Mouse (Mus musculus) hindbrain, embryonic 16.5 days (tissue): ENCODE data around the gene 2310057N15Rik. TPM values are rescaled to one million over a fixed set of nuclear protein-coding genes. Genes with fewer than 3 reads are reported as not detected.
"Not testable (repeated sequence)": the region's sequence is repeated elsewhere in the genome, so short reads cannot be mapped to it uniquely, and the experiment has no call there.

Experiments used
- ATAC-seq: fragments of 200-750 bp; cut with Nextera tagmentation; 2 replicates; pipeline ENCODE4 v1.8.0; 2017; ENCODE audit warnings: moderate TSS enrichment, moderate library complexity
- H3K27ac ChIP-seq: fragments of 300-500 bp; sonication (generic); 2 replicates; pipeline ENCODE4 v1.5.1; 2014; ENCODE audit warnings: low read depth, mild to moderate bottlenecking, control low read depth, low read length, moderate library complexity
- H3K27me3 ChIP-seq: fragments of 300-500 bp; sonication (generic); replicated peaks from 2 replicates; pipeline ENCODE4 v1.6.1; 2014; ENCODE audit warnings: low read length; ENCODE audit not compliant: control insufficient read depth, insufficient read depth
- H3K36me3 ChIP-seq: fragments of 300-500 bp; sonication (generic); 2 replicates; pipeline ENCODE4 v1.6.1; 2014; ENCODE audit warnings: mild to moderate bottlenecking, low read length, moderate library complexity, mixed read lengths; ENCODE audit not compliant: control insufficient read depth, insufficient read depth
- H3K4me1 ChIP-seq: fragments of 300-500 bp; sonication (generic); 2 replicates; pipeline ENCODE4 v1.6.1; 2014; ENCODE audit warnings: low read depth, low read length; ENCODE audit not compliant: control insufficient read depth, insufficient read depth
- H3K4me2 ChIP-seq: fragments of 300-500 bp; sonication (generic); 2 replicates; pipeline ENCODE4 v1.6.1; 2014; ENCODE audit warnings: mild to moderate bottlenecking, low read length, control low read depth, moderate library complexity
- H3K4me3 ChIP-seq: fragments of 300-500 bp; sonication (generic); 2 replicates; pipeline ENCODE4 v1.5.1; 2014; ENCODE audit warnings: mild to moderate bottlenecking, low read length, control low read depth, moderate library complexity
- H3K9ac ChIP-seq: fragments of 300-500 bp; sonication (generic); 2 replicates; pipeline ENCODE4 v1.6.1; 2014; ENCODE audit warnings: low read depth, mild to moderate bottlenecking, control low read depth, low read length, moderate library complexity
- H3K9me3 ChIP-seq: fragments of 300-500 bp; sonication (generic); 2 replicates; pipeline ENCODE4 v1.6.1; 2014; ENCODE audit warnings: mild to moderate bottlenecking, low read length, moderate library complexity; ENCODE audit not compliant: control insufficient read depth
- WGBS: fragments of 180-500 bp; shearing (Covaris S2); extraction: QIAGEN DNeasy Blood & Tissue Kit; methylation state at CpG from one replicate; pipeline ENCODE4 v1.1.7; 2014; 5-methylcytosine and 5-hydroxymethylcytosine counted together
- polyA plus RNA-seq: library from polyadenylated mRNA; unstranded; fragments of >200 nt; fragmentation: Nextera tagmentation; extraction: Ambion mirVana; gene quantifications from 2 replicates; pipeline ENCODE4 v1.2.1, GENCODE M21; 2015

2310057N15Rik gene
- not detected in 2 replicates for polyA plus RNA-seq

DNA sequence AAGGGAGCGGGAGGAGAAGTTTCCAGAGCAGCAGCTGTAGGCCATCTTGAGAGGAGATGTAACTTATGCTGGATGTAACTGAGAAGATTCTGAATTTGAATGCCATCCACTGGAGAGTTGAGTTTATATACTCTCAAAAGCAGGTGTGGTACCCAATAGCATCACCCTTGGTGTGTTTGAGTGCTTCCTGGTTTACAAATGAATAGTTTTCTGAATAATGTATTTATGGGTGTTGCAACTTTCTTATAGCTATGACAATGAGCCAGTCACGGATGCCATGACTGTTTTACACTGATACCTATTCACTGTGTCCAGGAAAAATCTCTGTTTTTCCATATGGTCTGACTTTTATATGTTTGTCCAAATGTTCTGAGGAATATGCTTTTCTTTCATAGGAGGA lies at the start of gene 2310057N15Rik:
Gene 2310057N15Rik (minus strand): TSS at position 101 of the 400 bp plus-strand sequence.
- WGBS, result 86% methylated on average over 2 of the region's 2 CpGs
- ATAC-seq, result no peak
- no peak within 1 kb of the TSS for H3K27ac ChIP-seq
- no peaks in the 10 kb centered on the region for H3K36me3 ChIP-seq
- no peaks in the 10 kb centered on the region for H3K4me1 ChIP-seq
- no peak within 1 kb of the TSS for H3K4me3 ChIP-seq
- H3K9ac ChIP-seq, result no peak within 1 kb of the TSS
- no peak within 1 kb of the TSS for H3K4me2 ChIP-seq
- no peaks in the 10 kb centered on the region for H3K27me3 ChIP-seq
- H3K9me3 ChIP-seq, result no peaks in the 10 kb centered on the region

DNA sequence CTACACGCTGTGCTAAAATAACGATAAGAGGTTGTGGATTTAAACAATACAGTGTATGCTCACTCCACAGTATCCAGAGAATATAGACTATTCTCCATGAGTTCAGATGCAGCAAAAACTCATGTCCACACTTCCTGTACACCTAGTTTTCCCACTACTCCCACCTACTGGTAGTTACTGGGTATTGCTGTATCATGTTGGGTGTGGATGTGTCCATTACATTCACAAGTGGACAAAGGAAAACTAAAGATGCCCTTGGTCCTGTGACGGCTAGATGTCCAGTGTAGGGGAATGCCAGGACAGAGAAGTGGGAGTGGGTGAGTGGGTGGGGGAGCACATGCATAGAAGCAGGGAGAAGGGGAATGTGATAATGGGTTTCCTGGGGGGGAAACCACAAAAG lies 49.7 kb upstream of the 2310057N15Rik start:
- Histone ChIP-seq H3K4me2 (no peak overlapping the region), H3K9me3 (no peaks in the 10 kb centered on the region), H3K4me3 (no peak overlapping the region), H3K9ac (no peak overlapping the region), H3K4me1 (no peaks in the 10 kb centered on the region), H3K27ac (no peak overlapping the region), H3K36me3 (no peaks in the 10 kb centered on the region), H3K27me3 (no peaks in the 10 kb centered on the region)
- 78% methylated on average over 3 of the region's 3 CpGs for WGBS
- no peak for ATAC-seq

DNA sequence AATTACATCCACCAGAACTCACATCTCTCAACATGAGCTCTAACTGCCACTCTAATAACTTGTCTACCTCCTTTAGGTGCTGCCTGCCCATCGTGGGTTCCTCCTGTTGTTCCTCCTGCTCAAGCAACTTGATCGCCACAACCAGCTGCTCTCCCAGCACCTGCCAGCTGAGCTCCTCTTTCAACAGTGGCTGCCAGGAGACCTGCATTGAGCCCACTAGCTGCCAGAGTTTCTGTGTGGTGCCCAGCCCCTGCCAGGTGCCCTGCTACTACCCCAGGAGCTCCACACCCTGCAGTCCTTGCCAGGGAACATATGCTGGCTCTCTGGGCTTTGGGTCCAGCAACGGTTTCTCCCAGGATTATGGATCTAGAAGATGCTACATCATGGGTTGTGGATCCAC lies 46.1 kb upstream of the 2310057N15Rik start, which contains the start of gene Krtap15:
Gene Krtap15 (plus strand): TSS at position 150 of the 400 bp plus-strand sequence.
- H3K4me1 ChIP-seq, result no peaks in the 10 kb centered on the region
- 73% methylated on average over 3 of the region's 3 CpGs for WGBS
- no peaks in the 10 kb centered on the region for H3K36me3 ChIP-seq
- H3K27ac ChIP-seq, result no peak within 1 kb of the TSS
- no peak for ATAC-seq
- no peaks in the 10 kb centered on the region for H3K9me3 ChIP-seq
- H3K4me2 ChIP-seq, result no peak within 1 kb of the TSS
- H3K4me3 ChIP-seq, result no peak within 1 kb of the TSS
- no peak within 1 kb of the TSS for H3K9ac ChIP-seq
- no peaks in the 10 kb centered on the region for H3K27me3 ChIP-seq

DNA sequence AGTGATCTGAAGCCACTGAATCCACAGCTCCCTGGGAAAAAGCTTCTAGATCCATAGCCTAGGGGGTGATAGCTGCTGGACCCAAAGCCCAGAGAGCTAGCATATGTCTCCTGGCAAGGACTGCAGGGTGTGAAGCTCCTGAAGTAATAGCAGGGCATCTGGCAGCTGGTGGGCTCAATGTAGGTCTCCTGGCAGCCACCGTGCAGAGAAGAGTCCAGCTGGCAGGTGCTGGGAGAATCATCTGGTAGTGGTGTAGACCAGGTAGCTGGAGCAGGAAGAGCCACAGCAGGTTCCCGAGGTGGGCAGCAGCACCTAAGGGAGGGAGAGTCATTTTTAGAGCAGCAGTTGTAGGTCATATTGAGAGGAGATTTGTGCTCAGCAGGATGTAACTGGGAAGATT lies 37.8 kb upstream of the 2310057N15Rik start, which contains the start of gene Gm20741:
Gene Gm20741 (minus strand): TSS at position 394 of the 400 bp plus-strand sequence.
- Histone ChIP-seq H3K9ac (no peak within 1 kb of the TSS), H3K27ac (no peak within 1 kb of the TSS)
- ATAC-seq, result no peak

DNA sequence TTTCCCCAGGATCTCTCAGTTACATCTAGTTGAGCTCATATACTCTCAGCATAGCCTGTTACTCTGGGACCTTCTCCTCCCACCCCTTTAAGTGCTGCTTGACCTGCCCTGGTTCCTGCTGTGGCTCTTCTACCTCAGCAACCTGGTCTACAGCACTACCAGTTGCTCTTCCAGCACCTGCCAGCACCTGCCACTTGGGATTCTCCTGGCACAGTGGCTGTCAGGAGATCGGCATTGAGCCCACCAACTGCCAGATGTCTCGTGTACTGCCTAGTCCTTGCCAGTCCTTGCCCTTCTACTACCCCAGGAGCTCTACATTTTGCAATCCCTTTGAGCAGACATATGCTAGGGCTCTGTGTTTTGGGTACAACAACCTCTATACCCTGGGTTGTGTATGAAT lies 12.8 kb upstream of the 2310057N15Rik start:
- Histone ChIP-seq H3K4me2 (no peak overlapping the region), H3K9me3 (no peaks in the 10 kb centered on the region), H3K36me3 (no peaks in the 10 kb centered on the region), H3K27ac (no peak overlapping the region), H3K9ac (no peak overlapping the region), H3K4me3 (no peak overlapping the region), H3K4me1 (no peaks in the 10 kb centered on the region), H3K27me3 (no peaks in the 10 kb centered on the region)
- no peak for ATAC-seq
- WGBS, result 76% methylated on average over 2 of the region's 2 CpGs

More for the DNA sequence above, 37.8 kb upstream of the 2310057N15Rik start, which contains the start of gene Gm20741:
- Histone ChIP-seq H3K4me3 (no peak within 1 kb of the TSS), H3K4me2 (no peak within 1 kb of the TSS), H3K9me3 (no peaks in the 10 kb centered on the region), H3K4me1 (no peaks in the 10 kb centered on the region), H3K27me3 (no peaks in the 10 kb centered on the region), H3K36me3 (no peaks in the 10 kb centered on the region)
- WGBS, result 78% methylated on average over 2 of the region's 2 CpGs

DNA sequence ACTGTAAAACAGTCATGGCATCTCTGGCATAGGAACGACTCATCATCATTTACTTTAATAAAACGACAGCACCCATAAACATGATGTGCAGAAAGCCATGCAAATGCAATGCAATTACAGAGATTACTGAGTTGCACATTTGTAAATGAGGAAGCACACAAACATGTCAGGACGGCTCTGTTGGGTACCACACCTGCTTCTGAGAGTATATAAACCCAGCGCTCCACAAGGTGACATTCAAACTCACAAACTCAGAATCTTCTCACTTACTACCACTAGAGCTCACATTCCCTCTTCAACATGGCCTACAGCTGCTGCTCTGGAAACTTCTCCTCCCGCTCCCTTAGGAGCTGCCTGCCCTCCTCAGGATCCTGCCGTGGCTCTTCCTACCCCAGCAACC lies 3.6 kb upstream of the 2310057N15Rik start, which contains the start of gene Gm5965:
Gene Gm5965 (plus strand): TSS at position 301 of the 400 bp plus-strand sequence.
- Histone ChIP-seq H3K36me3 (no peaks in the 10 kb centered on the region), H3K4me2 (no peak within 1 kb of the TSS), H3K27ac (no peak within 1 kb of the TSS), H3K9me3 (no peaks in the 10 kb centered on the region), H3K9ac (no peak within 1 kb of the TSS), H3K4me3 (no peak within 1 kb of the TSS), H3K4me1 (no peaks in the 10 kb centered on the region), H3K27me3 (no peaks in the 10 kb centered on the region)
- WGBS, result 93% methylated on average over 5 of the region's 6 CpGs
- no peak for ATAC-seq

DNA sequence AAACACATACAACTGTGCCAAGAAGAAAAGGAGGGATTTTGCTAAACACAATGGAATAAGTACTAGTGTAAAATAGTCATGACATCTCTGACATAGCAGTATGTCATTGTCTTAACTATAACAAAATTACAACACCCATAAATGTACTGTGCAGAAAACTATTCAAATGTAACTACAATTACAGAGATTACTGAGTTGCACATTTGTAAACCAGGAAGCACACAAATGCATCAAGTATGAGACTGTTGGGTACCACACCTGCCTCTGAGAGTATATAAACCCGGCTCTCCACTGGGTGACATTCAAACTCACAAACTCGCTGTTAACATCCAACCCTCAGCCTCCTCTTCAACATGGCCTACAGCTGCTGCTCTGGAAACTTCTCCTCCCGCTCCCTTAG lies 15.5 kb downstream of the 2310057N15Rik start, which contains the start of gene 2310034C09Rik:
Gene 2310034C09Rik (plus strand): TSS at position 301 of the 400 bp plus-strand sequence.
- 97% methylated on average over 3 of the region's 3 CpGs for WGBS
- not testable (repeated sequence) for H3K4me2 ChIP-seq, H3K27ac ChIP-seq, H3K36me3 ChIP-seq, H3K4me1 ChIP-seq, ATAC-seq, H3K27me3 ChIP-seq, H3K4me3 ChIP-seq, H3K9me3 ChIP-seq, H3K9ac ChIP-seq

DNA sequence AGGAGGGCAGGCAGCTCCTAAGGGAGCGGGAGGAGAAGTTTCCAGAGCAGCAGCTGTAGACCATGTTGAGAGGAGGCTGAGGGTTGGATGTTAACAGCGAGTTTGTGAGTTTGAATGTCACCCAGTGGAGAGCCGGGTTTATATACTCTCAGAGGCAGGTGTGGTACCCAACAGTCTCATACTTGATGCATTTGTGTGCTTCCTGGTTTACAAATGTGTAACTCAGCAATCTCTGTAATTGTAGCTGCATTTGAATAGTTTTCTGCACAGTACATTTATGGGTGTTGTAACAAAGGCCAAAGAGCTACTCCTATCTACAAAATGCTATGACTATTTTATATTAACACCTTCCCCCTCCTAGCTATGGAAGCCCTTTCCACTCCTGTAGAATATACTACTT lies 22.5 kb downstream of the 2310057N15Rik start, which contains the start of gene Krtap13:
Gene Krtap13 (minus strand): TSS at position 101 of the 400 bp plus-strand sequence.
- not testable (repeated sequence) for H3K4me3 ChIP-seq, H3K36me3 ChIP-seq, H3K4me1 ChIP-seq, H3K27ac ChIP-seq, H3K9ac ChIP-seq, H3K27me3 ChIP-seq, ATAC-seq, H3K9me3 ChIP-seq, H3K4me2 ChIP-seq
- WGBS, result 91% methylated on average over 3 of the region's 3 CpGs

DNA sequence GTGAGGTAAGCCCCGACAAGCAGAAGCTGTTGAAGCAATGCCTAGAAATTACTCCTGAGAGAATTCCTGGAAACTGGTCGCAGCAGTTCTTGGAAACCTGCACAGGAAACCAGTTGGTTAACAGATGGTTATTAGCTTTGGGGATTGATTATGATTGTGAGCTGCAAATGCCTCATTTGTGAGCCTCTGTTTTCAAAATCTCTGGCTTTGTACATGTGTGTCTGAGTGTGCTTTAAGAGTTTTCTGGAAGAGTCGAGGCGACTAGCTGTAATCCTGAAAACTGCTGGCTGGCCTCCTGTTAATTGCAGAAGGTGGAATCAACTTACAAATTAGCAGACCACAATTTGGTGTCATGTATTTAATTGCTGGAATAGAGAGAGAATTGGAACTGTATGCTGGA lies 26.1 kb downstream of the 2310057N15Rik start:
- WGBS, result 58% methylated on average over 4 of the region's 4 CpGs
- no peak overlapping the region for H3K4me3 ChIP-seq
- no peaks in the 10 kb centered on the region for H3K9me3 ChIP-seq
- H3K27me3 ChIP-seq, result no peaks in the 10 kb centered on the region
- no peaks in the 10 kb centered on the region for H3K36me3 ChIP-seq
- H3K9ac ChIP-seq, result no peak overlapping the region
- no peak for ATAC-seq
- H3K27ac ChIP-seq, result no peak overlapping the region
- no peak overlapping the region for H3K4me2 ChIP-seq
- H3K4me1 ChIP-seq, result no peaks in the 10 kb centered on the region
